Mouse (Mus musculus) kidney, adult 11 months (tissue): Measurements from ENCODE around the gene Rundc3b.
A peak's percentile ranks its signal among the peaks of the same experiment; 100 is the strongest.

Experiments
- DNase-seq: peaks from one replicate; pipeline ENCODE4 v3.0.0; 2022

The Rundc3b gene

GRCm38 (mm10) chr5:8622596-8623231 lies at the start of gene Rundc3b:
TSS of gene Rundc3b (minus strand) at chr5:8622952.
- peak; percentile 85 for DNase-seq

DNA sequence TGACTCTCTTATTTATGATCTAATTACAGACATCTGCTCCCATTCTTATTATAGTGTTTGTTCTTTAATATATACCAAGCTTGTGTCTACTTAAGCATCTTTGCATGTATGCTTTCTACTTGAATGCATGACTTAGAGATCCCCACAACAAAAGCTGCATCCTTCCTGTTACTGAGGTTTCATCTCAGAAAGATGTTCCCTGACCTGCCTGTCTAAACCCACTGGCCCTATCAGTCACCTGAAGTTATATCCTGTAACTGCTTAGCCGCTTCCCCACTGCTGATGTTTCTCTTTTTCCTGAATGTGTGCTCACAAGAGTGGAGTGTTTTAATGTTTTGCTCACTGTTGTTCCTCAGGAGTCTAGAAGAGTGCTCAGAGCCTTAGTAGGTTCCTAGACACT lies 46.9 kb upstream of the Rundc3b start:
- DNase-seq: no peak

- DNase-seq: peak; percentile 23
These were observed 45.2 kb upstream of the Rundc3b start for GRCm38 (mm10) chr5:8667758-8668474.

GRCm38 (mm10) chr5:8664678-8665077 lies 41.9 kb upstream of the Rundc3b start:
- no peak for DNase-seq

- DNase-seq: no peak
These were observed 38.0 kb upstream of the Rundc3b start for GRCm38 (mm10) chr5:8660738-8661151.

- DNase-seq: peak; percentile 81
These were observed 37.4 kb upstream of the Rundc3b start, which contains the start of gene Abcb1a for GRCm38 (mm10) chr5:8659911-8660737. TSS of gene Abcb1a (plus strand) at chr5:8660077.

GRCm38 (mm10) chr5:8652085-8652484 lies 29.3 kb upstream of the Rundc3b start:
- DNase-seq: no peak

DNA sequence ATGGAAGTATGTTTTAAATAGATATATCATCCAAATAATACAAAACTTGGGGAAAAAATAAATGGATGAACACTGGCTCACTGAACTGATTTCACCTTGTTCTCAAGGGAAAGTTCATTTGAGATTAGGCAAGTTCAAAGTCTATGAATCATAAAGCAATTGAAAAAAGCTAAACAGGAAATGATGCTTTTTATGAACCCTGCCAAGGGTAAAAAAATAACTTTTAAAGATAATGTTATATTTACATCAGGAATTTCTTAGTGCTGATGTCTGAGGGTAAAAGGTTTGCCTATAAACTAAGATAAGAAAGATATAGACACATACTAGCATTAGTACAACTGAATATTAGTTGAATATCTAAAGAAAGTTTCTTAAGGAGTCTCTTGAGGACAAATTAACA lies 26.0 kb upstream of the Rundc3b start:
- DNase-seq: no peak

DNA sequence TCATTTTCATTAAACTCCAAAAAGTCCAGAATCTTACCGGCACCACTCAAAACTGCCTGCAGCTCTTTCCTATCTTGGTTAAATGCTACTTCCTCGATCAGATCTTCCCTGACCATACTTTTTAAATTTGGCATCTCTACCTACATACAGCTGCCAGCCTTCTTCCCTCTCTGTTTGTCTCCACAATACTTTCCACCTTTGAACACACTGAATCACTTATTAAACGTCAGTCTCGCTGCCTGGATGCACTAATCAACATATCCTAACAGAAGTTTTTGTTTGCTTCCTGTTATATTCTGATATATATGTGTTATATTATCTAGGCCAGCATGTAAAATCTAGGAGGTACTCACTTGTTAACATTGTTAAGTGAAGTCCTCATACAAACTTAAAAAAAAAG lies 25.5 kb upstream of the Rundc3b start:
- DNase-seq: no peak

- DNase-seq: no peak
These were observed 11.8 kb upstream of the Rundc3b start for GRCm38 (mm10) chr5:8634489-8634975.

DNA sequence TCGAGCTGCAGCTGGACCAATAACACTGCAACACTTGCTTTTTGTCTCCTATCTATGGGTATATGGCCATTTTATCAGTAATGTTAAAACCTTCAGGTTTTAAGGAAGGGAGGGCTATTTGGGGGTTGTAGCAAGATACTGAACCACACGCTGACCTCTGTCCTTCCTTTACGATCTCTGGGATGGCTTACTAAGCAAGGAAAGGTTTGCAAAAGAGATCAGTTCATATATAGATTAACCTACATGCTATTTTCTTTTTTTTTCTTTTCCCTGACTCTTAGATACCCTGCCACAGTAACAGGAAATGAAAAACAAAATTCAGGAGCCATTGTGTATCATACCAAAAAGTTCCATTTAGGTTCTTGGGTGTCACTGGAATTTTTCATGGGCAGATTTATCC lies 10.1 kb upstream of the Rundc3b start:
- no peak for DNase-seq

DNA sequence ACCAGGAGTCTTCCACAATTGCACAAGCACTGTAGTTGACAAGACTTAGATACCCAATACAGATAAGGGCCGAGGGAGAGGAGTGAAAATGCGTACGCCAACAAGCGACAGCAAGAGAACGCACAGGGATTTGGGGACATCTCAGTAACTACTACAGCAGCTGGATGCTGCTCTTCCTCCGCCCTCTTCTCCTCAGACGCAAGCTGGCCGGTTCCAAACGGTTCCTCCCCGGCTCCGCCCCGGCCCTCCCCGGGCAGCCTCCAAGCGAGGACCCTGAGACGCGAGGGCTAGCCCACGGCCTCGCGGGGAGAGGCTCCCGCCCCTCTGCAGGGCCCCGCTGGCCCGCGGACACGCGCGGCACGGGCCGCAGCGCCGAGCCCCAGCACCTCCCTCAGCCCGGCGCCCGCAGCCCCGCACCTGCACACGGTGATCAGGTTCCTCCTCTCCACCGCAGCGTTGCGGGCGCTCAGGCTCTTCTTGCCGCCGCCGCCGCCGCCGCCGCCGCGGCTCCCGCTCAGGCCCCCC lies 619 bp downstream of the Rundc3b start:
- peak; percentile 19 for DNase-seq

DNA sequence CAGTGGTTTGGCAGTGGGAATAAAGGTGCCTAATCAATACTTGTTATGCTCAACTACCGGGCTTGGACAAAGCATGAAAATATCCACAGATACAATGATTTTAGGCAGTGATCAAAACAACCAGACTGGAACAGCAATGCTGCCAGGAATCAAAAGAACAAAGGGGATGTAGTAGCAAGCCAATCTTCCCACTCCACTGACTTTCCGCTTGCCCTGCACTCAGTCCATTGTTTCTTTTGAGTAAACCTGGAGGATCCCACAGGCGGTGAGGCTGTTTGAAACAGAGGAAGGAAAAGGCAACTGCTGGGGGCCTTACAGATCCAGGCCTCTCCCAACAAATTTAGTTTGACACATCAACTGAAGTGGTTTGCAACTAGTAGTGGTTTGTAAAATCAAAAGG lies 51.6 kb downstream of the Rundc3b start:
- no peak for DNase-seq

DNA sequence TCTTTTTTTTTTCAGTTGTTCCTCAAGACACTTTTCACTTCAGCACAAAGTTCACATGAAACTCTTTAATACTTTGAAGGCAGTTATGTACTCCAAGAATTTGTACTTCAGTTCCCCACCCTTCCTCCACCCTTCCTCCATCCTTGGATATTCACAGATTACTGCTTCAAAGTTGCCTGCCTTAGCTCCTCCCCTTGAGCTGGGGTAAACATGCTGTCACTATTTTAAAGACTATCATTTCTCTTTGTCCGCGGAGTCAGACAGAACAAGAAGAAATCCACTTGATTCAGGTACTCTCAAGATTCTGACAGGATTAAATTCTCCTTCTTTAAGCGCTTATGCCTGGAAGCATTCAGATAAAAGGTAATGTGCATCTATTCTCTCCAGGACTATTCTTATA lies 55.9 kb downstream of the Rundc3b start:
- DNase-seq: no peak

DNA sequence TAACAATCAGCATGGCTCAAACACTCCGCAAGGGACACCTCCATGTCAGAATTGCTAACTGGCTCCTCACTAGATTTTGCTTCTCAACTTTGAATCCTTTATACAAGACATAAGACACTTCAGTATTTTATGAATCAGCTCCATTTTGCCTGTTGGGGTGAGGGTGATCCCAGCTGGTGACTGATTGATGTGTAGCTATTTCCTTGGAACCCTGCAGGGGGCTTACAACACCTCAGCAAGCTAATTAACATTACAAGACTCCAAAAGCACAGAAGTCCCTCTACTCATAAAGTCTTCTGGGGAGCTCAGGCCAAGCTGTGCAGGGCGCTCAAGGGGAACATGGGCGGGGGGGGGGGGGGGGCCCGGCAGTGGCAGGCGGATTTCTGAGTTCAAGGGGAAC lies 78.2 kb downstream of the Rundc3b start:
- DNase-seq: no peak

- no peak for DNase-seq
These were observed 80.0 kb downstream of the Rundc3b start for GRCm38 (mm10) chr5:8542631-8543207.

GRCm38 (mm10) chr5:8541120-8542117 lies 81.3 kb downstream of the Rundc3b start:
- no peak for DNase-seq

- no peak for DNase-seq
These were observed 103.7 kb downstream of the Rundc3b start for GRCm38 (mm10) chr5:8519006-8519405.

DNA sequence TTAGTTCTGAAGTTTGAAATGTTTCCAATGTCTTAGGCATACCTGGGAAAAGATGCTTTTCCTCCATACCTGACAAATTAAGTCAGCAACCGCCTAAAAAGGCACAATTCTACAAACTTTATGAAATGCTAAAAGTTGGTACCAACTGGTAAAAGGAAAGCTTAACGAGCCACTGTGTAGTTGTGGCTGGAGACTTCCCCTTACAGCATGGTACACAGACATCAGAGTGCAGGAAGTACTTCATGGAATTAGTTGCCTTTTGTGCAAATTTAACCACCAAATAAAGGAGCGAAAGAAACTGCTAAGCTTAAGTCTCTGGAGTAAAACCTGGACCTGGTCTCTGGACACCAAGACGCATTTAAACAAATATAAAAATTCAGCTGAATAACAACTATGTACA lies 131.0 kb downstream of the Rundc3b start:
- no peak for DNase-seq

- no peak for DNase-seq
These were observed 133.2 kb downstream of the Rundc3b start for GRCm38 (mm10) chr5:8489471-8490110.

GRCm38 (mm10) chr5:8488701-8489297 lies 134.0 kb downstream of the Rundc3b start:
- DNase-seq: no peak
